9 mouse cellular contexts compared by ENCODE assay signal in the genomic region with DNA sequence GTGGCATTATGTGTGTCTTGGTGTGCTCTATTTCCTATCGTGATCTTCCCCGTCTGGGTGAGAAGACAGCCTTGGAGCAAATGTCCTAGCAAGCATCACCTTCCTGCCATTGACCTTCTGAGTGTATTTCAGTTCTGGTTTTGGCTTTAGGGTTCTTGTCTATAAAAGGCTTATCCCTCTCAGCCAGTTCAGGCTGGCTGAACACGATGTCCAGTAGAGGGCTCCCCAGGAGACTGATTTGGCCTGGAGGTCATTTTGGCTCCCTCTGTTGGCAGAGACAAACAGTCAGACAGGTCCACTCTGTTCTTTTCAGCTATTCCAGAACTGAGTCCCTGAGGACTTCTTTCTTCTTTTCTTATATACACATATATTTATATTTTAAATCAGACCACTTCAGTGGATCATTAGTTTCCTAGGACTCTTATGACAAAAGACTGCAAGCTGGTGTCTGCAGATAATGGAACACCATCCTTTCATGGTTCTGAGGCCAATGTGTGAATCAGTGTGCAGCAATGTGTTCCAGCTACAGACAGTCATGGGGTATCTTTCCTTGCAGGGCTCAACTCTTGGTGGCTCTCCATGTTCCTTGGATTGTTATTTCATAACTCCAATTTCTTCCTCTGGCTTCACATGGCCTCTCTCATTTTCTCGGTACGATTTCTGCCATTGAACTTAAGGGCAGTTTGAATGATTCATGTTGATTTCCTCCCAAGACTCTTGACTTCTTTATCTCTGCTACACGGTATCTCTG.
DNase-seq lines count a peak whose midpoint lies in the region; ATAC-seq and TF ChIP-seq lines count a peak whose summit lies in the region.
"Had no signal": no experiment of that assay in that cellular context is flagged by ENCODE, and none has a peak within 500 bp of the region (broad histone marks: within the 10 kb centered on the region; RNA-seq: fewer than 3 reads in every experiment).

No protein-coding gene starts in this region.

- TF ChIP-seq EP300 in liver, embryonic 14.5 days (IDR thresholded peaks at IDR 0.05; ENCODE audit: low read depth): no peak

- no peak overlapping the region for H3K4me2 ChIP-seq in neural tube, embryonic 15.5 days
- no peak overlapping the region for H3K4me2 ChIP-seq in liver, embryonic 14.5 days (ENCODE audit: low read depth)
- H3K4me2 ChIP-seq in midbrain, embryonic 13.5 days (replicated peaks): no peak overlapping the region
- H3K4me2 ChIP-seq: midbrain, embryonic 12.5 days had no signal

- H3K9me3 ChIP-seq in neural tube, embryonic 15.5 days (replicated peaks): no peaks in the 10 kb centered on the region
- H3K9me3 ChIP-seq in liver, embryonic 14.5 days (ENCODE audit: control insufficient read depth, low read length): no peaks in the 10 kb centered on the region
- no peaks in the 10 kb centered on the region for H3K9me3 ChIP-seq in midbrain, embryonic 13.5 days
- H3K9me3 ChIP-seq: midbrain, embryonic 12.5 days had no signal

- intact Hi-C loops in heart, postnatal 10 days (cut with DNase I): loop anchor here (10.0 kb wide), 1 partner anchor 1012 kb away; no protein-coding TSS in a partner anchor

- peak; percentile 68 for TF ChIP-seq CTCF in liver, embryonic 14.5 days (IDR thresholded peaks at IDR 0.05; ENCODE audit: low read depth)
- peak; percentile 98; the same call in 1 of the 2 replicates for TF ChIP-seq CTCF in small intestine, adult 2 months (IDR thresholded peaks at IDR 0.05; ENCODE audit: extremely low read depth, insufficient read length, insufficient replicate concordance, low read depth, low read length)

- peak; percentile 19 for DNase-seq in neural tube, embryonic 10.5 days (ENCODE audit: extremely low spot score, low spot score)
- peak; percentile 11 for DNase-seq in WW6 (ENCODE audit: low read depth, low spot score)
- peak; percentile 25 to 30 for DNase-seq in cerebellum, postnatal 36 days
- peak; percentile 78 to 83 for DNase-seq in heart, postnatal 10 days
- DNase-seq in liver, embryonic 14.5 days (ENCODE audit: low read depth in 3 of 3, low spot score in 3 of 3): peak in 1 of 3 experiments; percentile 2

- H3K27ac ChIP-seq in neural tube, embryonic 15.5 days (replicated peaks): no peak overlapping the region
- no peak overlapping the region for H3K27ac ChIP-seq in liver, embryonic 14.5 days
- H3K27ac ChIP-seq in small intestine, adult 2 months (ENCODE audit: insufficient read depth, low read depth, low read length): no peak overlapping the region
- H3K27ac ChIP-seq in midbrain, embryonic 13.5 days: no peak overlapping the region
- H3K27ac ChIP-seq: midbrain, embryonic 12.5 days had no signal

- no peaks in the 10 kb centered on the region for H3K4me1 ChIP-seq in neural tube, embryonic 15.5 days
- H3K4me1 ChIP-seq in liver, embryonic 14.5 days (replicated peaks; ENCODE audit: control insufficient read depth in 2 of 2, insufficient read depth in 2 of 2, low read length in 1 of 2): no peaks in the 10 kb centered on the region
- H3K4me1 ChIP-seq in small intestine, adult 2 months (ENCODE audit: control insufficient read depth, insufficient read depth, insufficient read length, low read length): no peaks in the 10 kb centered on the region
- no peaks in the 10 kb centered on the region for H3K4me1 ChIP-seq in midbrain, embryonic 13.5 days (replicated peaks)
- H3K4me1 ChIP-seq: midbrain, embryonic 12.5 days had no signal

- no peak overlapping the region for H3K9ac ChIP-seq in neural tube, embryonic 15.5 days (replicated peaks)
- no peak overlapping the region for H3K9ac ChIP-seq in liver, embryonic 14.5 days (replicated peaks)
- no peak overlapping the region for H3K9ac ChIP-seq in midbrain, embryonic 13.5 days (replicated peaks)
- H3K9ac ChIP-seq: midbrain, embryonic 12.5 days had no signal

- 79% methylated on average over 6 of the region's 6 CpGs for WGBS in neural tube, embryonic 15.5 days
- 54% methylated on average over 6 of the region's 6 CpGs for WGBS in liver, embryonic 14.5 days (ENCODE audit: insufficient replicate concordance)
- WGBS in small intestine, adult 2 months: 68% methylated on average over 6 of the region's 6 CpGs
- WGBS in midbrain, embryonic 13.5 days: 80% methylated on average over 6 of the region's 6 CpGs

- no peak for TF ChIP-seq POLR2A in small intestine, adult 2 months (IDR thresholded peaks at IDR 0.05; ENCODE audit: low read depth, low read length)

- ATAC-seq in neural tube, embryonic 15.5 days (ENCODE audit: low FRiP score): no peak
- ATAC-seq in liver, embryonic 14.5 days (ENCODE audit: insufficient read depth): no peak
- no peak for ATAC-seq in midbrain, embryonic 13.5 days

- no peak overlapping the region for H3K4me3 ChIP-seq in neural tube, embryonic 15.5 days (replicated peaks)
- H3K4me3 ChIP-seq in liver, embryonic 14.5 days (ENCODE audit: insufficient read depth in 1 of 2, low read depth in 2 of 2, low read length in 2 of 2): no peak overlapping the region
- H3K4me3 ChIP-seq in small intestine, adult 2 months (ENCODE audit: low read depth, low read length): no peak overlapping the region
- H3K4me3 ChIP-seq in midbrain, embryonic 13.5 days (replicated peaks): no peak overlapping the region
- H3K4me3 ChIP-seq: midbrain, embryonic 12.5 days had no signal

- H3K36me3 ChIP-seq in neural tube, embryonic 15.5 days: no peaks in the 10 kb centered on the region
- H3K36me3 ChIP-seq in liver, embryonic 14.5 days (replicated peaks; ENCODE audit: control insufficient read depth, insufficient read depth, low read depth): no peaks in the 10 kb centered on the region
- no peaks in the 10 kb centered on the region for H3K36me3 ChIP-seq in small intestine, adult 2 months (ENCODE audit: control insufficient read depth, insufficient read depth, low read length)
- H3K36me3 ChIP-seq in midbrain, embryonic 13.5 days: no peaks in the 10 kb centered on the region
- H3K36me3 ChIP-seq: midbrain, embryonic 12.5 days had no signal

- H3K27me3 ChIP-seq in neural tube, embryonic 15.5 days (replicated peaks): no peaks in the 10 kb centered on the region
- H3K27me3 ChIP-seq in liver, embryonic 14.5 days (ENCODE audit: control insufficient read depth, insufficient read depth, low read length): no peaks in the 10 kb centered on the region
- H3K27me3 ChIP-seq in small intestine, adult 2 months (ENCODE audit: control insufficient read depth, insufficient read depth, low read length): no peaks in the 10 kb centered on the region
- H3K27me3 ChIP-seq in midbrain, embryonic 13.5 days: no peaks in the 10 kb centered on the region
- H3K27me3 ChIP-seq: midbrain, embryonic 12.5 days had no signal
